Mouse (Mus musculus) olfactory bulb, adult 2 months (tissue): Measurements from ENCODE around the gene Hcar1.

Source experiments
- CTCF ChIP-seq: fragments of 200-500 bp; IDR thresholded peaks from 2 replicates; pipeline ENCODE4 v1.5.1; 2012; ENCODE audit warnings: low read depth, mild to moderate bottlenecking, low read length, moderate library complexity; ENCODE audit not compliant: insufficient read depth
- POLR2A ChIP-seq: fragments of 200-500 bp; IDR thresholded peaks from 2 replicates; pipeline ENCODE4 v1.6.1; 2012; ENCODE audit warnings: mild to moderate bottlenecking, low read depth, low read length, moderate library complexity; ENCODE audit not compliant: insufficient read depth

DNA sequence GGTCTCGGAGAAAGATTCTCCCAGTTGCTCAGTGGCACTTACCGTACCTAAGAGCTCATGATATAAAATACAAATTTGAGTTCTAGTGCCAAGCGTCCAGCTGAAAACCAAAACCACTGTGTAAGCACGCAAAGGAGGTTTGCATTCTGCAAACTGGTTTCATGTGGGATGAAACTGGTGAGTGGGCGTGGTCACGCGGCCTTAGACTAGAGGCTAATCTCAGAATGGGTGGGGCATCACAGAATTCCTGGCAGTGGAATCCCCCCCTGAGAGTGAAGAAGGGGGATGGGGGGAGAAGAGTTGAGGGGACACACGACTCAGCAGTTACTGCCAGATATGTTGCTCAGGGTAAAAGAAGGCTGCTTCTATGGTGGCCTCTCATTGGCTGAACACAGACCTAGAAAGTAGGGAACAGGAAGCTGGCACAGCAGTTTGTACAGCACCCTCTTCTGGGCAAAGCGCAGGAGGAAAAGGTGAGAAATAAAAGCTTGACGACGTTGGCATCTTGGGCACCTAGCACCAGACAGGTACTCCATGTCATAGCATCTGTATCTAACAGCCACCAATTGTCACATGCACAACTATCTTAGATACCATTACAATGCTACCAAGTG, 24.3 kb upstream of the Hcar1 start:
- TF ChIP-seq CTCF (no peak), POLR2A (no peak)
